ENCODE assay signal across 25 mouse cellular contexts in genomic region chr4:119257083-119257482, GRCm38 (mm10). TPM values are rescaled to one million over a fixed set of nuclear protein-coding genes. Genes with fewer than 3 reads are reported as not detected.
DNase-seq lines count a peak whose midpoint lies in the region; ATAC-seq and TF ChIP-seq lines count a peak whose summit lies in the region.
"Had no signal": no experiment of that assay in that cellular context is flagged by ENCODE, and none has a peak within 500 bp of the region (broad histone marks: within the 10 kb centered on the region; RNA-seq: fewer than 3 reads in every experiment).

No protein-coding gene starts in this region.

- H3K79me2 ChIP-seq in heart, adult 2 months (replicated peaks; ENCODE audit: control insufficient read depth, insufficient read depth, low read length) = no peaks in the 10 kb centered on the region

- 71% methylated on average over 6 of the region's 6 CpGs for WGBS in heart, adult 2 months
- 71% methylated on average over 6 of the region's 6 CpGs for WGBS in kidney, embryonic 16.5 days
- 37% methylated on average over 6 of the region's 6 CpGs for WGBS in intestine, postnatal 0 days

- no peak for ATAC-seq in kidney, embryonic 16.5 days (ENCODE audit: low FRiP score, low TSS enrichment)
- peak; percentile 86 for ATAC-seq in intestine, postnatal 0 days
- ATAC-seq in cerebellum, adult (ENCODE audit: insufficient number of reproducible peaks, low FRiP score, low TSS enrichment) = no peak
- no peak for ATAC-seq in erythroblast, adult 5-6 weeks (replicated peaks; ENCODE audit: low FRiP score, poor library complexity, severe bottlenecking)
- ATAC-seq: forebrain, embryonic 14.5 days had no signal

- H3K27me3 ChIP-seq in heart, adult 2 months (ENCODE audit: control insufficient read depth, insufficient read depth, low read length) = no peaks in the 10 kb centered on the region
- H3K27me3 ChIP-seq in kidney, embryonic 16.5 days (ENCODE audit: insufficient read depth, low read length) = no peaks in the 10 kb centered on the region
- no peaks in the 10 kb centered on the region for H3K27me3 ChIP-seq in intestine, postnatal 0 days (replicated peaks; ENCODE audit: control insufficient read depth, insufficient read depth, low read length)
- H3K27me3 ChIP-seq: embryonic facial prominence, embryonic 13.5 days had no signal

- H3K4me3 ChIP-seq in heart, adult 2 months = no peak overlapping the region
- H3K4me3 ChIP-seq in kidney, embryonic 16.5 days (ENCODE audit: low read length) = peak overlapping the region; percentile 21
- 0 out of 2 replicates have a peak overlapping the region, but pooled peaks have one; percentile 1 for H3K4me3 ChIP-seq in intestine, postnatal 0 days (ENCODE audit: low read depth, low read length)
- H3K4me3 ChIP-seq: embryonic facial prominence, embryonic 13.5 days; forebrain, embryonic 10.5 days; heart, embryonic 12.5 days; hindbrain, embryonic 10.5 days had no signal

- intact Hi-C loops in heart, adult 2 months (cut with DNase I) = loop anchor here (10.0 kb wide), 1 partner anchor 568 kb away; no protein-coding TSS in a partner anchor

- H3K9me3 ChIP-seq in kidney, embryonic 16.5 days (ENCODE audit: low read length) = no peaks in the 10 kb centered on the region
- no peaks in the 10 kb centered on the region for H3K9me3 ChIP-seq in intestine, postnatal 0 days (ENCODE audit: control insufficient read depth)
- H3K9me3 ChIP-seq: embryonic facial prominence, embryonic 13.5 days; forebrain, embryonic 10.5 days; heart, embryonic 12.5 days; hindbrain, embryonic 10.5 days had no signal

- 0 out of 2 replicates have a peak overlapping the region, but pooled peaks have one; percentile 3 for H3K27ac ChIP-seq in heart, adult 2 months
- peak overlapping the region; percentile 65; the same call in 1 of the 2 replicates for H3K27ac ChIP-seq in kidney, embryonic 16.5 days (ENCODE audit: low read length)
- peak overlapping the region; percentile 94 for H3K27ac ChIP-seq in intestine, postnatal 0 days (ENCODE audit: low read depth, low read length)
- H3K27ac ChIP-seq: embryonic facial prominence, embryonic 13.5 days; hindbrain, embryonic 14.5 days had no signal

- TF ChIP-seq CTCF in heart, adult 2 months (IDR thresholded peaks at IDR 0.05) = no peak
- no peak for TF ChIP-seq CTCF in intestine, postnatal 0 days (IDR thresholded peaks at IDR 0.05; ENCODE audit: low read depth)

- TF ChIP-seq POLR2A in heart, adult 2 months (IDR thresholded peaks at IDR 0.05; ENCODE audit: insufficient read depth, low read depth, low read length) = no peak

- no peak for DNase-seq in heart, adult 2 months
- DNase-seq in heart, adult 11 months = no peak
- DNase-seq in kidney, postnatal 10 days = no peak
- peak; percentile 33 for DNase-seq in yolk sac, embryonic 10.5 days (ENCODE audit: low spot score)
- DNase-seq: adrenal gland, postnatal 10 days; cerebellum, adult 18-20 months; cerebellum, adult 9-11 months; cerebellum, postnatal 36 days had no signal

- H3K4me2 ChIP-seq in kidney, embryonic 16.5 days (replicated peaks; ENCODE audit: low read depth, low read length) = peak overlapping the region; percentile 30
- H3K4me2 ChIP-seq in intestine, postnatal 0 days (replicated peaks; ENCODE audit: low read depth) = peak overlapping the region; percentile 48
- H3K4me2 ChIP-seq: embryonic facial prominence, embryonic 13.5 days; heart, embryonic 12.5 days; hindbrain, embryonic 14.5 days had no signal

- H3K9ac ChIP-seq in heart, adult 2 months (ENCODE audit: low read depth, low read length) = no peak overlapping the region
- peak overlapping the region; percentile 37 for H3K9ac ChIP-seq in kidney, embryonic 16.5 days (replicated peaks; ENCODE audit: low read length)
- H3K9ac ChIP-seq in intestine, postnatal 0 days (ENCODE audit: low read depth, low read length) = peak overlapping the region; percentile 58; the same call in 1 of the 2 replicates
- H3K9ac ChIP-seq: embryonic facial prominence, embryonic 13.5 days; heart, embryonic 12.5 days; hindbrain, embryonic 14.5 days had no signal

- H3K36me3 ChIP-seq in heart, adult 2 months (ENCODE audit: control insufficient read depth, insufficient read depth, low read length) = no peaks in the 10 kb centered on the region
- no peaks in the 10 kb centered on the region for H3K36me3 ChIP-seq in kidney, embryonic 16.5 days (ENCODE audit: insufficient read depth, low read length)
- no peaks in the 10 kb centered on the region for H3K36me3 ChIP-seq in intestine, postnatal 0 days (ENCODE audit: control insufficient read depth, insufficient read depth)
- H3K36me3 ChIP-seq: embryonic facial prominence, embryonic 13.5 days; forebrain, embryonic 10.5 days; heart, embryonic 12.5 days; hindbrain, embryonic 10.5 days had no signal

- no peak for TF ChIP-seq EP300 in heart, adult 2 months (IDR thresholded peaks at IDR 0.05; ENCODE audit: insufficient read depth, low read depth, low read length)

- H3K4me1 ChIP-seq in heart, adult 2 months (ENCODE audit: control insufficient read depth, insufficient read depth, low read length) = peaks cover 10% of the 10 kb centered on the region
- H3K4me1 ChIP-seq in kidney, embryonic 16.5 days (ENCODE audit: insufficient read depth, low read length) = peaks cover 47% of the 10 kb centered on the region
- H3K4me1 ChIP-seq in intestine, postnatal 0 days (replicated peaks; ENCODE audit: control insufficient read depth, insufficient read depth, low read length) = 0 out of 2 replicates have a peak, but pooled peaks cover 2% of the 10 kb centered on the region

RNA-seq across cellular contexts. Expression of gene Cldn19, which starts 1.9 kb away (rescaled TPM):
- not detected for total RNA-seq in heart, adult 2 months (2021)
- polyA plus RNA-seq in heart, adult 2 months (2012; rRNA removed) = 0.37 TPM in 1 of 2 replicates, not detected in the other
- polyA plus RNA-seq in kidney, embryonic 16.5 days (2015; fragmentation: Nextera tagmentation; extraction: Ambion mirVana) = 22.4 and 24.4 TPM in 2 replicates
- 12.8 and 13.5 TPM in 2 replicates for polyA plus RNA-seq in intestine, postnatal 0 days (2015; fragmentation: Nextera tagmentation; extraction: Ambion mirVana)
- not detected in 2 replicates for total RNA-seq in erythroblast, adult 5-6 weeks (2015; ENCODE audit: low replicate concordance)
- total RNA-seq in erythroblast, adult 5-6 weeks (2017; ENCODE audit: low replicate concordance) = not detected in 2 replicates
- total RNA-seq: heart, adult 8-10 months; MEL had no signal
- polyA plus RNA-seq: C2C12; heart, embryonic 12.5 days; heart, embryonic 16.5 days had no signal

RNA-seq across cellular contexts. Expression of gene P3h1, which starts 24.4 kb away (rescaled TPM):
- 10 to 100 TPM; 10.5 to 10.8 TPM for total RNA-seq in heart, adult 2 months (2021)
- 14.5 and 17.8 TPM in 2 replicates for polyA plus RNA-seq in heart, adult 2 months (2012; rRNA removed)
- polyA plus RNA-seq in kidney, embryonic 16.5 days (2015; fragmentation: Nextera tagmentation; extraction: Ambion mirVana) = 35.8 and 36.0 TPM in 2 replicates
- polyA plus RNA-seq in intestine, postnatal 0 days (2015; fragmentation: Nextera tagmentation; extraction: Ambion mirVana) = 12.2 and 13.0 TPM in 2 replicates
- total RNA-seq in erythroblast, adult 5-6 weeks (2015; ENCODE audit: low replicate concordance) = 1.5 and 4.2 TPM in 2 replicates
- total RNA-seq in erythroblast, adult 5-6 weeks (2017; ENCODE audit: low replicate concordance) = 1.8 and 2.9 TPM in 2 replicates

RNA-seq across cellular contexts. Expression of gene AU022252, which starts 24.6 kb away (rescaled TPM):
- 10 to 100 TPM; 17.7 to 24.8 TPM for total RNA-seq in heart, adult 2 months (2021)
- polyA plus RNA-seq in heart, adult 2 months (2012; rRNA removed) = 6.4 and 11.2 TPM in 2 replicates
- 31.1 and 33.7 TPM in 2 replicates for polyA plus RNA-seq in kidney, embryonic 16.5 days (2015; fragmentation: Nextera tagmentation; extraction: Ambion mirVana)
- polyA plus RNA-seq in intestine, postnatal 0 days (2015; fragmentation: Nextera tagmentation; extraction: Ambion mirVana) = 15.0 and 15.1 TPM in 2 replicates
- total RNA-seq in erythroblast, adult 5-6 weeks (2015; ENCODE audit: low replicate concordance) = 0.84 and 0.96 TPM in 2 replicates
- 1.3 and 1.4 TPM in 2 replicates for total RNA-seq in erythroblast, adult 5-6 weeks (2017; ENCODE audit: low replicate concordance)

RNA-seq across cellular contexts. Expression of gene Ybx1, which starts 37.3 kb away (rescaled TPM):
- total RNA-seq in heart, adult 2 months (2021) = 100 to 1,000 TPM; 773 to 861 TPM
- 266 and 385 TPM in 2 replicates for polyA plus RNA-seq in heart, adult 2 months (2012; rRNA removed)
- polyA plus RNA-seq in kidney, embryonic 16.5 days (2015; fragmentation: Nextera tagmentation; extraction: Ambion mirVana) = 494 and 555 TPM in 2 replicates
- 530 and 553 TPM in 2 replicates for polyA plus RNA-seq in intestine, postnatal 0 days (2015; fragmentation: Nextera tagmentation; extraction: Ambion mirVana)
- total RNA-seq in erythroblast, adult 5-6 weeks (2015; ENCODE audit: low replicate concordance) = 270 and 329 TPM in 2 replicates
- 221 and 268 TPM in 2 replicates for total RNA-seq in erythroblast, adult 5-6 weeks (2017; ENCODE audit: low replicate concordance)

RNA-seq across cellular contexts. Expression of gene Tmem269, which starts 39.1 kb away (rescaled TPM):
- not detected for total RNA-seq in heart, adult 2 months (2021)
- 0.16 and 0.67 TPM in 2 replicates for polyA plus RNA-seq in heart, adult 2 months (2012; rRNA removed)
- polyA plus RNA-seq in kidney, embryonic 16.5 days (2015; fragmentation: Nextera tagmentation; extraction: Ambion mirVana) = not detected in 2 replicates
- 0.10 and 0.12 TPM in 2 replicates for polyA plus RNA-seq in intestine, postnatal 0 days (2015; fragmentation: Nextera tagmentation; extraction: Ambion mirVana)
- not detected in 2 replicates for total RNA-seq in erythroblast, adult 5-6 weeks (2015; ENCODE audit: low replicate concordance)
- total RNA-seq in erythroblast, adult 5-6 weeks (2017; ENCODE audit: low replicate concordance) = not detected in 2 replicates
- total RNA-seq: adrenal gland, postnatal 4 days; gastrocnemius, postnatal 4 days; heart, adult 8-10 months; heart, postnatal 25 days; MEL had no signal
- polyA plus RNA-seq: C2C12; embryonic facial prominence, embryonic 13.5 days; forebrain, embryonic 10.5 days; heart, embryonic 12.5 days; hindbrain, embryonic 14.5 days had no signal

Comparison
In these comparisons a context has a peak if more than half of its experiments do, and no peak if none do; other contexts are left out.
1. H3K27ac ChIP-seq: peak in every context shown above with its lines; median percentile 94 in intestine, postnatal 0 days; 65 in kidney, embryonic 16.5 days; 3 in heart, adult 2 months.
2. RNA of gene Cldn19, which starts 1.9 kb away (polyA plus RNA-seq): 22.4 to 24.4 TPM in kidney, embryonic 16.5 days and 12.8 to 13.5 TPM in intestine, postnatal 0 days; 0.37 TPM in heart, adult 2 months; every median in the first group is over 10 times any median in the second.